Mouse (Mus musculus) layer of hippocampus, adult 2 months (tissue): ENCODE data around the gene Ebpl. TPM values are rescaled to one million over a fixed set of nuclear protein-coding genes. Genes with fewer than 3 reads are reported as not detected.

Experiments
- DNase-seq, 2 experiments: peaks; one replicate each; pipeline ENCODE4 v3.0.0; 2022; ENCODE audit warnings: low spot score in 2 of 2
- H3K27ac ChIP-seq: fragments of 200-600 bp; 2 replicates; pipeline ENCODE4 v1.8.1; 2022
- H3K4me3 ChIP-seq: fragments of 200-600 bp; 2 replicates; pipeline ENCODE4 v1.8.1; 2022; ENCODE audit warnings: mild to moderate bottlenecking
- CTCF ChIP-seq: fragments of 200-600 bp; conservative IDR thresholded peaks from 2 replicates; pipeline ENCODE4 v1.8.1; 2022; ENCODE audit warnings: antibody characterized with exemption, mild to moderate bottlenecking, moderate library complexity
- long read RNA-seq, 2 experiments: library from polyadenylated mRNA; stranded (forward); transcript quantifications; one replicate each; pipeline ENCODE4 v2.0.0; 2021; ENCODE audit warnings: borderline mapping rate in 2 of 2
- total RNA-seq, 2 experiments: library from RNA; stranded (reverse); gene quantifications; 2 replicates each; pipeline ENCODE4 v1.2.3; 2021

Gene Ebpl
- total RNA-seq: 1 to 10 TPM; 6.3 to 7.2 TPM
- long read RNA-seq, experiment 1, full-length matches to known transcripts: 20 of 20 reads
- long read RNA-seq, experiment 1, partial matches to known transcripts: 0 of 20 reads
- long read RNA-seq, experiment 1, other reads (novel, unspliced or antisense): 0 of 20 reads
- long read RNA-seq, experiment 2, full-length matches to known transcripts: 16 of 18 reads
- long read RNA-seq, experiment 2, partial matches to known transcripts: 0 of 18 reads
- long read RNA-seq, experiment 2, other reads (novel, unspliced or antisense): 2 of 18 reads

DNA sequence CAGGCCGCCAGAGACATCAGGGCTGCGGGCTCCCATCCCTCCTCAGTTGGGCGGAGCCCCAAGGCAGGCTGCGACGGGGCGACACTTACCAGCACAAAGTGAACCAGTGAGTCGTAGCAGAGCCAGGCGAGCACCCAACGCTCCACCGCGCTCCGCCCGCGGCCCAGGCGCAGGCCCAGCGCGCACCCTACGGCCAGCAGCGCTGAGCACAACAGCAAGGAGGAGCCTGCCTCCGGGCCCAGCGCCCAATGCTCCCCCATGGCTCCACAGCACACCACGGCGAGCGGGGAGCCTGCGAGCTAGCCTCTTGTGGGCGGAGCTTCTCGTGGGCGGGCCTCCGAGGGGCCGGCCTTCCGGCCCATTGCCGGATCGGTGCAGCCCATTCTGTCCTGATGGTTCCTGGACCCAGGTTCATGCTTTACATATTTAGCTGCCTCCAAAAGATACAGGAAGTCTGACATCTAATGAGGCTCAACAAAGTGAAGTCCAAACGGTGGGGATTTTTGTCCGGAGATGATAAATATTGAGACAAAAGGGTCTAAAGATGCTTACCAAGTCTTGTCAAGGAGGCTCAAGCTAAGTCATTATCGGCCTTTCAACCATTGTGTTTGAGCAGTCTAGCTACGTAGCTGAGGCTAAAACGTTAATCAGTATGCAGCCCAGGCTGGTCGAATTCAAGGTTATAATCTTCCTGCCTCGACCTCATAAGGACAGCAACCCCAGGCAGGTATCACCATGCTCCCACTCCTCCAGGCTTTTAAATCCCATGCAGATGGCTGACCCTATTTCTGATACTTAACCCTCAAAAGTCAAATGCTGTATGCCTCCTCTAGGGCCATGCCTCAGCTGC lies at the start of gene Ebpl:
Gene Ebpl (minus strand): TSS at position 309 of the 850 bp plus-strand sequence.
- Histone ChIP-seq H3K27ac (peak within 1 kb of the TSS; percentile 91), H3K4me3 (peak within 1 kb of the TSS; percentile 57)
- DNase-seq: peak; percentile 91 to 94
- peak; percentile 40 for TF ChIP-seq CTCF

DNA sequence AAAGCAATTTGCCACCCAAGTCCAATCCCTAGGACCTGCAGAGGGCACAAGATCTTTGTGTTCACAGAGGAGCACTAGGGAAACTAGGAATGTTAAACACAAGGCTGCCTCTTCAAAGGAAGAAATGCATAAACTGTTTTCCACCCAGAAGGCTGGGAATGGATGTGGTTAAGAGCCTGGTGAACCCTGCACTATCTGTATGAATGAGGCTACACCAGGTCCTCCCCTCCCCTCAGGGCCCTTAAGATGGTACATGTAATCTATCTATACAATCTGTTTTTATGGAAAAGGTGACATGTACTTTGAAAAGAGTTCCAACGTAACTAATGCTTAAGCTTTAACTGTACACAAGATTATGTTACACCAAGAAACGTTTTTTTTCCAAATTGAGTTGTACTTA lies 49.8 kb upstream of the Ebpl start:
- Histone ChIP-seq H3K4me3 (no peak overlapping the region), H3K27ac (0 out of 2 replicates have a peak overlapping the region, but pooled peaks have one; percentile 2)
- TF ChIP-seq CTCF: no peak
- no peak for DNase-seq

DNA sequence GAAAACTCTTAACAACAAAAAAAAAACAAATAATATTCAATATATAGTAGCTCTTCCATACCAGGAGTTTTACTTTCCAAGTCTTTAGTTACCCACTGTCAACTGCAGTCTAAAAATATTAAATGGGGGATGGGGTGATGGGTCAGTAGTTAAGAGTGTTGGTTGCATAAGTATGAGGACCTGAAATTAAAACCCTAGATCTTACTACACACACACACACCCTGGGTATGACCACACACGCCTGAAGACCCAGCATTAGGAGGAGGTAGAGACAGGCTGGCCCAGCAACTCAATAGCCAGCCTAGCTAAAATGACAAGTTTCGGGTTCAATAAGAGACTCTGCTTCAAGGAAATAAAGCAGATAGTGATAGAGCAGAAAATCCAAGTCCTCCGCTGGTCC lies 46.8 kb upstream of the Ebpl start:
- TF ChIP-seq CTCF: no peak
- DNase-seq: no peak
- no peak overlapping the region for H3K27ac ChIP-seq

DNA sequence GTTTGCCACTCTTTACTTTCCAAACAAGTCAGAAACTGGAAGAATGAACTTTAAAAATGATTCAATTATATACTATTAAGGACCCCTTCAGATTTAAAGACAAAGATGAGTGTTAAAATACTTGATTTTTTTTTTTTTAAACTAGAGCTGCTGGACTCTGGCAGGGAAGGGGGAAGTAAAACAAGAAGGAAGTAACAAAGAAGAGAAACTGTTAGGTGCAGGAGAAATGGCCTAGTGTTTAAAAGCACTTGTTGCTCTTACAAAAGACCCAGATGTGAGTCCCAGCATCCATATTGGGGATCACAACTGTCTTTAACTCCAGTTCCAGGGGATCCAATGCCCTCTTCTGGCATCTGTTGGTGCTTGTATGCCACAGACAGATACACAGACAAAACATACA lies 45.5 kb upstream of the Ebpl start:
- H3K27ac ChIP-seq: no peak overlapping the region
- DNase-seq: no peak
- no peak overlapping the region for H3K4me3 ChIP-seq
- no peak for TF ChIP-seq CTCF

More for the DNA sequence above, 46.8 kb upstream of the Ebpl start:
- no peak overlapping the region for H3K4me3 ChIP-seq

DNA sequence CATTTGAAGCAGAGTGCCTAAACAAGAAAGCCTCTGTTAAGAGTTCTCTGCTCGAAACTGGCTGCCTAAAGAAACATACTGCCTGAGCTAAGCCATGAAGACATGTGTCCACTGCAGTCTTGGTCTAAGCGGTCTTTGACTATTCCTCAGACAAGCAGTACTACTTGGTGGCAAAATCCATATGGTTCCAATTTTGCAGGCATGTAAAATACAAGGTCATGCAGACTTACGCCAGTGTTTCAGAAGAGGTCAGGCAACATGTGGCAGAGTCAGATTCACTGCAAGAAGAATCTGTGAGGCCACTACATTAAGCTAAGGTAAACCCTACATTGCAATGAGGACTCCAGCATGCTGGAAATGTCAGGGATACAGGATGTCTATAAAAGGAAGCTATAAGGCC lies 44.7 kb upstream of the Ebpl start:
- no peak for TF ChIP-seq CTCF
- Histone ChIP-seq H3K4me3 (no peak overlapping the region), H3K27ac (no peak overlapping the region)
- no peak for DNase-seq

DNA sequence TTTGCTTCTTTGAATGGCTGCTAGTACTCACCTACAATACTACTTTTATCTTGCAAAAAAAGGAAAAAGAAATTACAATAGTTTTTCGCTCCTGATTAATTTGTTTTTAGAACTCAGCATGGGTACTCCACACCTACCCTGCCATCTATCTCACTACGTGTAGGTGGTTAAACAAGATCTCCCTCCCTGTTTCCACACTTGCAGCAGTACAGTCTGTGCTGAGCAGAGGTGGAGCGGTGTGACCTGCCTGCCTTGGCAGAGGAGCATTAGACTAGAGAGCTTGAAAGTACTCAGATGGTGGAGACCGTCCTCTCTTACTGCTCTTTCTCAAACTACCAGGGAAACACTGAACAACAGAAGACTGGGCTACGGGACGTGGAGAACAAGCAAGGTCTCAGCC lies 34.5 kb upstream of the Ebpl start:
- no peak for TF ChIP-seq CTCF
- no peak for DNase-seq
- no peak overlapping the region for H3K4me3 ChIP-seq
- H3K27ac ChIP-seq: no peak overlapping the region

DNA sequence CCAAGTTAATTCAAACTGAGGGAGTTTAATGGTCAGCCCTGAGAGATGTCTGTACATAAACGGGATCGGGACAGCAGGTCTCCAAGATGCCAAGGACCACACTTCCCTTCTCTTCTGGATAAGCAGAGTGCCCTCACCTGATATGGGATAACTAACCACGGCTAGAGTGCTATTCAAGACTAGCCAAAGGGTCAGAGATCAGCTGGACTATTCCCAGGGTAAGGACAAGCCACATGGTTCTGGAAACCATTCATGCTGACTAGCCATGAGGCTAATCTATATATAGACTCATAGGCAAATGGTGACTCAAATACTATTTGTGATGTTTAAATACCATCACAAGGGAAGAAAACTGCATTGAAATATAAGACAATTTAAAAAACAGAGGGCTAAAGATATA lies 30.3 kb upstream of the Ebpl start:
- H3K4me3 ChIP-seq: no peak overlapping the region
- no peak overlapping the region for H3K27ac ChIP-seq
- no peak for DNase-seq
- TF ChIP-seq CTCF: no peak

DNA sequence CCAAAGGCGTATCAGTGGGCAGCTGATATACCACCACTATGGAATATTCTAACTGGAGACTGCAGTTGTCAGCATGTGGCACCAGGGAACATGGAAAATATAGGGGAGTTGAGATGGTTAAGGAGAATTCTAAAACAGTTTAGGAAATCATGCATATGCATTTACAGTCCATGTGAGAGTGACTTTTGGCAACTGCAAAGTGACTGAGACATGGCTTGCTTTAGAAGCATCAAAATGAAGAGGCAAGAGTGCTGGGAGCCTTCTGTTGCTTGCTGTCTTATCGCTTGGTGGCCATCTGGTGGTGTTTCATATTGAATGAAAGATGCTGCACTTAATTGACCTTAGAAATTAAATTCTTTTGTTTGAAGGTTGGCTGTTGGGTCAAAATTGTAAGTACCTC lies 7.1 kb upstream of the Ebpl start:
- peak in 1 of 2 experiments; percentile 26 for DNase-seq
- no peak for TF ChIP-seq CTCF
- no peak overlapping the region for H3K27ac ChIP-seq
- H3K4me3 ChIP-seq: no peak overlapping the region

DNA sequence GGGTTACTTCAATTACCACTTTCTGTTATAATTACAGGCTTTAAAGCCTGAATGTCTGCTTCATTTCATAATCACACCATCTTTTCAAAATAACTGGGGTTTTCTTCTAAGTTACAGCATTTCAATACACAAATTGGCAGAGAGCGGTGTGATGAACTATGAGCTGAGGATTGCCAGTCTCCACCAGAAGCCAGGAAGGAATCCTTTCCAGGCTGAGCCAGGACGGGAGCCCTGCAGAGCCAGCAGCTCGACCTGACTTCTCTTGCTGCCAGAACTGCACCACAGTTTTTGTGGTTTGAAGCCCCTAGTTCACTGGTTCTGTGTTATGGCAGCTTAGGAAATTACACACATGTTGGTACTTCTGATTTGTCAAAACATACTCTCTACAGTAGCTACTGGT lies 4.4 kb upstream of the Ebpl start:
- H3K27ac ChIP-seq: no peak overlapping the region; the same call in 1 of the 2 replicates
- no peak for TF ChIP-seq CTCF

DNA sequence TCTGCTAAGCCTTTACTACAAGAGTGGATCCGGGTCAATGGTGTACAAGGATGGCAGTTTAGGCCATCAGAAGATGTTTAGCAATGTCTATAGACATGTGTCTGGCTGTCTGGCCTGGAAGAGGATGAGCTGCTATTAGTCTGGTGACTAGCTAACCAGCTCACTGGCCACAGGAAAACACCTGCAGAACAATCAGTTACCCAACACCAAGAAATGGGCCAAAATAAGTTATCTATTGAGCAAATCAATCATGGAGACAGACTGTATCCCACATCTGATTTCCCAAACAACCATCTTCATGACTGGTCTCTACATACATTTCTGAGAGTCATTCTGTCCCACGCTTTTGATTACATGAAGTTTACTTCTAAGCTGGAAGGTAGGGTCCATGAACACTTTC lies 3.5 kb upstream of the Ebpl start:
- no peak for DNase-seq
- no peak for TF ChIP-seq CTCF
- Histone ChIP-seq H3K27ac (no peak overlapping the region), H3K4me3 (no peak overlapping the region)

More for the DNA sequence above, 4.4 kb upstream of the Ebpl start:
- no peak overlapping the region for H3K4me3 ChIP-seq
- no peak for DNase-seq

DNA sequence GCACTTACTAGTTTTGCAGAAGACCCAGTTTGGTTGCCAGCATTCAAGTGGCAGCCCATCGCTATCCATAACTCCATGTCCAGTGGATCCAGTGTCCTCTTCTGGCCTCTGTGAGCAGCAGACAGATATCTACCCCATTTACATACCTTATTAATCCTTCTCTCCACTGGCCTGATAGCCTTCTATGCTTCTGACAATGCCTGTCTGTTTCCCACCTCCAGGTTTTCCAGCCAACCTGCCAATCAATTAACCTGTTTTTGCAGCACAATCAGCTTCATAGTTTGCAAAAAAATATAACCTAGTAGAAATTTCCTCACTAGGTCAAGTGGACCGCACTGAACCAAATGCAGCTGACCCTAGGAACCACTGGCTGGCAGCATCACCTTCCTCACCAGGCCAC lies 2.0 kb upstream of the Ebpl start:
- no peak for DNase-seq
- Histone ChIP-seq H3K4me3 (no peak overlapping the region), H3K27ac (no peak overlapping the region)
- TF ChIP-seq CTCF: no peak

DNA sequence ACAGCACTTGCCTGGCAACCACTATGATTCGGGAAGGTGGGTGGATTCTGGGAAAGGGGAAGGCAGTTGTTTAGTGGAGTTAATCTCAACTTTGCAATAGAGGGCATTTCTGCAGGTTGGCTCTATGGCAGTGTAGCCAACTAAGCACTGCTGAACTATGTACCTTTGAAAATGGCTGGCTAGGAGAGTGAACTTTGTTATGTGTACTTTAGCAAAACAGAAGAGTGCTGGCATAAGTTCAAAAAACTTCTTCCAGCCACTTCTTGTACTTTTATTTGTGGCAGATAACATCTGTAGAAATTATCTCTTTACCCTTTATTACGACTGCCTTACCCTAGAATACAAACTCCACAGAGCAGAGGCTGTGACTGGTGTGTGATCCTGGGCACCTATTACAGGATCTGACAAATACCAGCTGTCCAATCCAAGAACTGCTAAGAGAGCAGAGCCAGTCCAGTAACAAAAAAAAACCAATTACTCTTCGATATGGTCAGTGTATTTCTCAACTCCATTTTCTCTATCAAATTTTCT lies 807 bp upstream of the Ebpl start:
- no peak for TF ChIP-seq CTCF
- Histone ChIP-seq H3K4me3 (peak overlapping the region; percentile 57), H3K27ac (peak overlapping the region; percentile 91)
- no peak for DNase-seq
